Mouse (Mus musculus) Muller cell, postnatal 12 days (primary cell): ENCODE measurements at regions not wholly inside any gene's neighbourhood (a gene's known extent, or its start where the extent isn't known, plus 50 kb on each side); places are given as distances from the start of the nearest gene placed in this dataset.
A peak's percentile ranks its signal among the peaks of the same experiment; 100 is the strongest.

Experiments
- DNase-seq: peaks from one replicate; pipeline ENCODE4 v3.0.0-alpha.2; 2015; ENCODE audit errors: inconsistent ontology term

DNA sequence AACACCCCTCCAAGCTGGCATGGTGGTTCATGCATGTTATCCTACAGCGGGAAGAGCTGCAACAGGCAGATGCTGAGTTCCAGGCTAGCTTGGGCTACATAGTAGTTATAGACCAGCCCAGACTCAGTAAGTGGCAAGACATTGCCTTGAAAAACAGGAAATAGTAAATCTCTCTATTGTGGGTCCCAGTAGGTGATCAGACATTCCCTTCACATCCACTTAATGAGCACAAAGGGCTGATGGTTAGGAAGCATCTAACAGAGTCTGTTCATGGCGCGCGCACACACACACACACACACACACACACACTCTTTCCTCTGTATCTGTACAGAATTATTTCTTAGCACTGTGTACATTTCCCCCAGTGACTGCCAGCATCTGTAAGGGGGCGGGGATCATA, 64.0 kb upstream of the Map1b start:
- peak; percentile 29 for DNase-seq

DNA sequence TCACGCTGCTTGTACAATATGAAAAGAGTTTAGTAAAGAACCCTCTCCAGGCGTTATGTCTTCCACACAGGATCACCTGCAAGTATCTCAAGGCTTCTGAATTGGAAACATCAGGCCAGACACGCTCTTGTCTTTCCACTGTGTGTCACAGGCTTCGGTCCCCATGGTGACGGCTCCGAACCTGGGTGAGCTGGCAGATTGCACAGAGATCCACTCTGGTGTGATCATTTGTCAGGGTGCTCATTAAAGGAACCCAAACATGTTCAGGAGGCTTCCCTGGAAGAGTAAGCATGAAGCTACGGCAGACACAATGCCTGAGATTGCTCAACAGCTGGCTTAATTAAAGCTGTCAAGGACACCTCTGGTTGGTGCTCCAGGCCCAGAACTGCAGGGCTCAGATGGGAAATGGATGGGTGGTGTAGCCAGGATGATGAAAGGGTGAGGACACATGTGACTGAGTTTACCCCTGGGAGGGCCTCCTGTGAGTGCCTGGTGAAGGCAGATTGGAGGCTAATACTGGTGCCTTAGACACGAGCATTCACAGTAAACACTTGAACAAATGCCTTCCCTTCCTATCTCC, 63.3 kb upstream of the Map1b start:
- DNase-seq = no peak

DNA sequence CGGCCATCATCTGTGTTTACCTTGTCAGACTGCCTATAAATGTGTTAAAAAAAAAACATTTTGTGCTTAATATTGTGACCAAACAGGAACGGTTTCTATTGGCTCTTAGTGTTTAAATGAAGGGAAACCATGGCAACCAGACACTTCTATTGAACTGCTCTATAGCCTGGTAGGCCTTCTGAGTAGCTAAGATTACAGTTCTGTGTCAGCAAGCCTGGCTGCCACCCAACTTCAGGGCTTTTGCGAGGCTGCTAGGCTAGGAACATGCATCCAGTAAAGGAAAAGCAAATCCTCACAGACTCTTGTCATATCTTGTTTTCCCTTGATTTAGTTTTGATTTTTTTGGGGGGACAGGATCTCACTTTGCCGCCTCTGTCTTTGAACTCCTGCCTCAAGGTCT, 61.3 kb upstream of the Map1b start:
- DNase-seq = no peak

DNA sequence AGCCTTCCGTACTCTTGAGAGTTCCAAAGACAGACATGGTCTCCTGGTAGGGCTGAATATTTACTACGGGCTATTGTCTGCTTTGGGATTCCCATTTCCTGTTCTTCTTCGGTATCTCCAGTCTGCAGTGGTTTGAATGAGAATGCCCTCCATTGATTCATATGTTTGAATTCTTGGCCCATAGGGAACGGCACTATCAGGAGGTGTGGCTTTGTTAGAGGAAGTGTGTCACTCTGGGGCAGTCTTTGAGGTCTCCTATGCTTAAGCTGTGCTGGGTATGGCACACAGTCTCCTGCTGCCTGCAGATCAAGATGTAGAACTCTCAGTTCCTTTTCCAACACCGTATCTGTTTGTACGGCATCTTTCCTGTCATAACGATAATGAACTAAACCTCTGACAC, 56.7 kb upstream of the Map1b start:
- DNase-seq = no peak

DNA sequence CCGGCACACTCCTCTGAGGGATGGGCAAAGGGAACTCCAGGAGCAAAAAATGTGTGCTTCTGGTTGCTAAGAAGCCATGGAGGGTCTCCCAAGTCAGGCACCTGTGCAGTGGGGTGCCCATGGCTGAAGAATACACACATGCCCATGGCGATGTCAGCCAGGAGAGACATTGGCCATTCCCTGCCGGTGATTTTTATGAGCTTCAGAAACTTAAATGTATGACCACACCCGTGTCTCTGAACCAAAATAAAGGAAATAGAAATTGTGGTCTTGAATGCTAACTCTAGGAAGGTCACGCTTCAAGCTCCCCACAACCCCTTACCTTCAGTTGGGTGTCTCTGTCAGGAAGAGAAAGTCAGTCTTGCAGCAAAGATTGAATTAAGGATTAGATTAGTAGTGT, 56.0 kb upstream of the Map1b start:
- no peak for DNase-seq
